Mouse (Mus musculus) retina, adult 2 months (tissue): ENCODE data around the gene Ubox5.
"Not testable (repeated sequence)": the region's sequence is repeated elsewhere in the genome, so short reads cannot be mapped to it uniquely, and the experiment has no call there.

ENCODE experiments used
- DNase-seq: peaks from one replicate; pipeline ENCODE4 v3.0.0-alpha.2; 2012; ENCODE audit warnings: low read depth, low spot score

Gene Ubox5

GRCm38 (mm10) chr2:130629839-130630203 is at the start of gene Ubox5, which contains the start of gene Fastkd5:
Gene Ubox5, minus strand, starts transcription at chr2:130630038.
Gene Fastkd5, minus strand, starts transcription at chr2:130630027.
- DNase-seq = peak; percentile 78

GRCm38 (mm10) chr2:130679154-130679553 is 49.3 kb upstream of the Ubox5 start:
- DNase-seq = no peak

- no peak for DNase-seq
Measured at GRCm38 (mm10) chr2:130677211-130677610, 47.4 kb upstream of the Ubox5 start.

GRCm38 (mm10) chr2:130667559-130667958 is 37.7 kb upstream of the Ubox5 start, which contains the start of gene Itpa:
Gene Itpa, plus strand, starts transcription at chr2:130667610.
- peak; percentile 75 for DNase-seq

- peak; percentile 92 for DNase-seq
Measured at GRCm38 (mm10) chr2:130664102-130664701, 34.4 kb upstream of the Ubox5 start, which contains the start of gene Ddrgk1. Gene Ddrgk1, minus strand, starts transcription at chr2:130664659.

GRCm38 (mm10) chr2:130663342-130663741 is 33.5 kb upstream of the Ubox5 start:
- DNase-seq = no peak

- DNase-seq = no peak
Measured at GRCm38 (mm10) chr2:130658530-130658929, 28.7 kb upstream of the Ubox5 start.

- no peak for DNase-seq
Measured at GRCm38 (mm10) chr2:130657541-130657940, 27.7 kb upstream of the Ubox5 start.

GRCm38 (mm10) chr2:130656536-130656935 is 26.7 kb upstream of the Ubox5 start:
- no peak for DNase-seq

- no peak for DNase-seq
Measured at GRCm38 (mm10) chr2:130655660-130656339, 26.0 kb upstream of the Ubox5 start.

GRCm38 (mm10) chr2:130653760-130654159 is 23.9 kb upstream of the Ubox5 start:
- no peak for DNase-seq

- no peak for DNase-seq
Measured at GRCm38 (mm10) chr2:130653303-130653702, 23.5 kb upstream of the Ubox5 start.

- not testable (repeated sequence) for DNase-seq
Measured at GRCm38 (mm10) chr2:130649028-130649427, 19.2 kb upstream of the Ubox5 start.

GRCm38 (mm10) chr2:130645198-130645597 is 15.4 kb upstream of the Ubox5 start:
- DNase-seq = no peak

GRCm38 (mm10) chr2:130642684-130643369 is 13.0 kb upstream of the Ubox5 start, which contains the start of gene Lzts3:
Gene Lzts3, minus strand, starts transcription at chr2:130642803.
- no peak for DNase-seq

- DNase-seq = no peak
Measured at GRCm38 (mm10) chr2:130642197-130642660, 12.4 kb upstream of the Ubox5 start.

GRCm38 (mm10) chr2:130641351-130642025 is 11.7 kb upstream of the Ubox5 start:
- DNase-seq = no peak

GRCm38 (mm10) chr2:130639276-130639675 is 9.4 kb upstream of the Ubox5 start:
- no peak for DNase-seq

- DNase-seq = no peak
Measured at GRCm38 (mm10) chr2:130638101-130638611, 8.3 kb upstream of the Ubox5 start.

- DNase-seq = no peak
Measured at GRCm38 (mm10) chr2:130635847-130636246, 6.0 kb upstream of the Ubox5 start.

- no peak for DNase-seq
Measured at GRCm38 (mm10) chr2:130634739-130635411, 5.0 kb upstream of the Ubox5 start.
